Comparison of ENCODE assay signal across 8 mouse cellular contexts in the genomic region with DNA sequence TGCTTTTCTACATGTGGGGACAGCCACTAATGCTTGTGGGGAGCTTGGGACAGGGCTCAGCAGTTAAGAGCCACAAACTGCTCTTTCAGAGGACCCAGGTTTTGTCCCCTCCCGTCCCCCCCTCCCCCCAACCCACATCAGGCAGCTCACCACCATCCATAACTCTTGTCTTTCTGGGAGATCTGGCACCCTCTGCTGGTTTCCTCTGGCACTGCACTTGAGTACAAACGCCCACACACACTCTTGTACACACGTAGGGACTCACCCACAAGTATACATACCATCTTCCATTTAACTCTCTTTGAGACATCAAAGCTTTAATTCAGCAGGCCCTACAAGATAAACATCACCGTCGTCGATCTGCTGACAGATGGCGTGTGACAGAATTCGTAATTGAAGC. TPM values are rescaled to one million over a fixed set of nuclear protein-coding genes. Genes with fewer than 3 reads are reported as not detected.
DNase-seq lines count a peak whose midpoint lies in the region; ATAC-seq lines count a peak whose summit lies in the region.

No protein-coding gene starts in this region.

- H3K4me1 ChIP-seq in forebrain, embryonic 10.5 days: no peaks in the 10 kb centered on the region
- H3K4me1 ChIP-seq in forebrain, embryonic 15.5 days: no peaks in the 10 kb centered on the region
- no peaks in the 10 kb centered on the region for H3K4me1 ChIP-seq in forebrain, embryonic 11.5 days (replicated peaks; ENCODE audit: control insufficient read depth, insufficient read depth, low read length)
- H3K4me1 ChIP-seq in midbrain, embryonic 11.5 days (ENCODE audit: control insufficient read depth, insufficient read depth, low read length): no peaks in the 10 kb centered on the region

- no peak for ATAC-seq in forebrain, embryonic 15.5 days (replicated peaks)
- ATAC-seq in forebrain, embryonic 11.5 days (replicated peaks; ENCODE audit: low FRiP score): no peak
- peak; percentile 50; the same call in 1 of the 2 replicates for ATAC-seq in midbrain, embryonic 11.5 days (ENCODE audit: low FRiP score)

- no peaks in the 10 kb centered on the region for H3K27me3 ChIP-seq in forebrain, embryonic 10.5 days (ENCODE audit: poor library complexity, severe bottlenecking)
- H3K27me3 ChIP-seq in forebrain, embryonic 15.5 days: no peaks in the 10 kb centered on the region
- no peaks in the 10 kb centered on the region for H3K27me3 ChIP-seq in forebrain, embryonic 11.5 days (ENCODE audit: control insufficient read depth, insufficient read depth, low read length)
- H3K27me3 ChIP-seq in midbrain, embryonic 11.5 days (ENCODE audit: control insufficient read depth, insufficient read depth, low read length): no peaks in the 10 kb centered on the region

- H3K4me3 ChIP-seq in forebrain, embryonic 10.5 days: no peak overlapping the region
- H3K4me3 ChIP-seq in forebrain, embryonic 15.5 days: no peak overlapping the region
- no peak overlapping the region for H3K4me3 ChIP-seq in forebrain, embryonic 11.5 days (ENCODE audit: low read depth, low read length)
- H3K4me3 ChIP-seq in midbrain, embryonic 11.5 days (ENCODE audit: low read depth, low read length): no peak overlapping the region

- DNase-seq in forebrain, embryonic 10.5 days (ENCODE audit: extremely low spot score, low spot score): peak; percentile 69
- peak; percentile 43 for DNase-seq in urinary bladder, postnatal 14 days (ENCODE audit: low spot score)
- DNase-seq in urinary bladder, postnatal 10 days (ENCODE audit: low spot score): no peak
- DNase-seq in forebrain, embryonic 11.5 days (ENCODE audit: low spot score): peak; percentile 85
- peak; percentile 44 for DNase-seq in layer of hippocampus, adult 9-10 months (ENCODE audit: low spot score)
- peak; percentile 94 for DNase-seq in midbrain, embryonic 11.5 days (ENCODE audit: low spot score, missing footprints)
- peak; percentile 29 for DNase-seq in yolk sac, embryonic 10.5 days (ENCODE audit: low spot score)

- no peak overlapping the region for H3K9ac ChIP-seq in forebrain, embryonic 15.5 days (replicated peaks)
- H3K9ac ChIP-seq in forebrain, embryonic 11.5 days (ENCODE audit: low read length): no peak overlapping the region
- no peak overlapping the region for H3K9ac ChIP-seq in midbrain, embryonic 11.5 days (ENCODE audit: low read length)

- no peak overlapping the region for H3K27ac ChIP-seq in forebrain, embryonic 10.5 days
- H3K27ac ChIP-seq in forebrain, embryonic 15.5 days (replicated peaks): no peak overlapping the region
- no peak overlapping the region for H3K27ac ChIP-seq in forebrain, embryonic 11.5 days (ENCODE audit: low read depth, low read length)
- no peak overlapping the region for H3K27ac ChIP-seq in midbrain, embryonic 11.5 days (ENCODE audit: low read depth, low read length)

- no peaks in the 10 kb centered on the region for H3K9me3 ChIP-seq in forebrain, embryonic 10.5 days
- H3K9me3 ChIP-seq in forebrain, embryonic 15.5 days: no peaks in the 10 kb centered on the region
- no peaks in the 10 kb centered on the region for H3K9me3 ChIP-seq in forebrain, embryonic 11.5 days (ENCODE audit: control insufficient read depth, low read length)
- no peaks in the 10 kb centered on the region for H3K9me3 ChIP-seq in midbrain, embryonic 11.5 days (ENCODE audit: control insufficient read depth, low read length)

- no peak overlapping the region for H3K4me2 ChIP-seq in forebrain, embryonic 15.5 days (replicated peaks)
- H3K4me2 ChIP-seq in forebrain, embryonic 11.5 days (ENCODE audit: low read depth, low read length, severe bottlenecking): no peak overlapping the region
- H3K4me2 ChIP-seq in midbrain, embryonic 11.5 days: no peak overlapping the region

- WGBS in forebrain, embryonic 10.5 days: 62% methylated on average over 8 of the region's 8 CpGs
- 51% methylated on average over 8 of the region's 8 CpGs for WGBS in forebrain, embryonic 15.5 days
- WGBS in forebrain, embryonic 11.5 days: 51% methylated on average over 8 of the region's 8 CpGs
- 51% methylated on average over 8 of the region's 8 CpGs for WGBS in midbrain, embryonic 11.5 days

- H3K36me3 ChIP-seq in forebrain, embryonic 10.5 days (replicated peaks): peaks cover 85% of the 10 kb centered on the region
- peaks cover 26% of the 10 kb centered on the region for H3K36me3 ChIP-seq in forebrain, embryonic 15.5 days
- no peaks in the 10 kb centered on the region; the same call in 1 of the 2 replicates for H3K36me3 ChIP-seq in forebrain, embryonic 11.5 days (ENCODE audit: control insufficient read depth, insufficient read depth, low read length)
- peaks cover 6% of the 10 kb centered on the region for H3K36me3 ChIP-seq in midbrain, embryonic 11.5 days (ENCODE audit: control insufficient read depth, insufficient read depth, low read length)

RNA-seq across cellular contexts. Expression of a gene that starts 25.3 kb away (rescaled TPM):
- 50.0 and 55.2 TPM in 2 replicates for polyA plus RNA-seq in forebrain, embryonic 10.5 days (2016; fragmentation: Nextera tagmentation; extraction: Ambion mirVana)
- 206 and 213 TPM in 2 replicates for polyA plus RNA-seq in forebrain, embryonic 15.5 days (2015; fragmentation: Nextera tagmentation; extraction: Ambion mirVana)
- polyA plus RNA-seq in forebrain, embryonic 11.5 days (2014; fragmentation: Nextera tagmentation; extraction: Ambion mirVana): 111 and 112 TPM in 2 replicates
- 102 and 119 TPM in 2 replicates for polyA plus RNA-seq in midbrain, embryonic 11.5 days (2014; fragmentation: Nextera tagmentation; extraction: Ambion mirVana)
